Comparison of ENCODE assay signal across 8 mouse cellular contexts in the genomic region with DNA sequence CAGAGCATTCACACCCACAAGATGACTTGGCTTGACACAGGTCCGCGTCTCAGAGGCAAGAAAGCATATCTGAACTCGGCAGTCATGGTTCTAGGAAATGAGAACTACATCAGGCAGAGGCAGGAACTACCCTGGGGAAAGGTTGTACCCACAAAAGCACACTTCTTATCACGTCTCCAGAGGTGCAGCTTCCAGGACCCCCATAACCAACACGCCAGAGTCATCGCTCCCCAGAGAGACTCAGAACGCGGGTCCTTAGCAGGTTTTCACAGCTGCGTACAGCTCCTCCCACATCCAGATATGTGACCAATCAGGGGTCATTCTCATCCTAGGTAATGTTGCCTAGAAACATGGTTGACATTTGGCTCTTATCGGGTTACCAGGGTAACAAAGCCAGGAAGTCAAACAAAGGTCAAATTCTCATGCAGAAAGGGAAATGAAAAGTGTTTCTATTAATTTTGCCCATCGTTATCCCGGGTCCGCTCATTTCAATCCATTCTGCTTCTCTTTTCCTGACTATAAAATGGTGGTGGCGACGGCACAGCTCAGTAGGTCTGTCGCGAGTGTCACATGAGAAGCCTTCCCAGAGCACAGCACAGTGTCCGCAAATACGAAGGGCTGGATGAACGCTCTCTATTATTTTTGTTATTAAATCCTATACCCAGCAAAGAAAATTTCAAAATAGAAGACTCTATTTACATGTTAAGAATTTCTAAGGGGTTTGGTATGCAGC. TPM values are rescaled to one million over a fixed set of nuclear protein-coding genes. Genes with fewer than 3 reads are reported as not detected.
DNase-seq lines count a peak whose midpoint lies in the region; ATAC-seq and TF ChIP-seq lines count a peak whose summit lies in the region.

No protein-coding gene starts in this region.

- ATAC-seq in heart, embryonic 11.5 days (replicated peaks; ENCODE audit: insufficient number of reproducible peaks, low FRiP score, low TSS enrichment) = peak; percentile 49; the same call in 1 of the 2 replicates
- ATAC-seq in limb, embryonic 12.5 days (ENCODE audit: insufficient number of reproducible peaks, insufficient read depth, low FRiP score, low TSS enrichment, low read depth) = no peak
- peak; percentile 88 for ATAC-seq in midbrain, postnatal 0 days (ENCODE audit: low FRiP score)

- no peaks in the 10 kb centered on the region for H3K36me3 ChIP-seq in heart, embryonic 11.5 days (ENCODE audit: control insufficient read depth, insufficient read depth, low read length)
- no peaks in the 10 kb centered on the region for H3K36me3 ChIP-seq in limb, embryonic 12.5 days
- no peaks in the 10 kb centered on the region for H3K36me3 ChIP-seq in midbrain, postnatal 0 days (ENCODE audit: insufficient read depth, low read length)

- H3K4me3 ChIP-seq in cortical plate, adult 2 months (ENCODE audit: insufficient read depth, low read length) = peak overlapping the region; percentile 28
- peak overlapping the region; percentile 40 for H3K4me3 ChIP-seq in heart, embryonic 11.5 days (ENCODE audit: low read depth, low read length)
- H3K4me3 ChIP-seq in limb, embryonic 12.5 days (replicated peaks) = peak overlapping the region; percentile 29
- peak overlapping the region; percentile 36 for H3K4me3 ChIP-seq in midbrain, postnatal 0 days (ENCODE audit: low read depth, low read length)

- no peak overlapping the region for H3K27ac ChIP-seq in cortical plate, adult 2 months (ENCODE audit: insufficient read depth, low read length)
- H3K27ac ChIP-seq in heart, embryonic 11.5 days (ENCODE audit: low read depth, low read length) = no peak overlapping the region
- H3K27ac ChIP-seq in limb, embryonic 12.5 days = no peak overlapping the region
- H3K27ac ChIP-seq in midbrain, postnatal 0 days (ENCODE audit: low read depth, low read length) = peak overlapping the region; percentile 59; the same call in 1 of the 2 replicates

- 22% methylated on average over 20 of the region's 20 CpGs for WGBS in heart, embryonic 11.5 days (ENCODE audit: insufficient replicate concordance)
- 23% methylated on average over 20 of the region's 20 CpGs for WGBS in limb, embryonic 12.5 days
- WGBS in midbrain, postnatal 0 days = 29% methylated on average over 20 of the region's 20 CpGs

- no peaks in the 10 kb centered on the region for H3K9me3 ChIP-seq in heart, embryonic 11.5 days (replicated peaks; ENCODE audit: control insufficient read depth, low read length)
- H3K9me3 ChIP-seq in limb, embryonic 12.5 days = no peaks in the 10 kb centered on the region
- no peaks in the 10 kb centered on the region for H3K9me3 ChIP-seq in midbrain, postnatal 0 days (ENCODE audit: low read length)

- DNase-seq in ovary, postnatal 36 days (ENCODE audit: low spot score) = peak; percentile 30
- DNase-seq in ovary, postnatal 10 days (ENCODE audit: low spot score) = no peak
- DNase-seq in midbrain, postnatal 0 days (ENCODE audit: low spot score) = peak; percentile 75
- DNase-seq in cerebellum, adult 18-20 months = no peak
- no peak for DNase-seq in kidney, adult 18-20 months

- peak; percentile 20; the same call in 1 of the 2 replicates for TF ChIP-seq POLR2A in cortical plate, adult 2 months (IDR thresholded peaks at IDR 0.05; ENCODE audit: extremely low read depth, insufficient read depth, low read length)

- no peaks in the 10 kb centered on the region for H3K27me3 ChIP-seq in heart, embryonic 11.5 days (ENCODE audit: control insufficient read depth, insufficient read depth, low read length)
- peaks cover 58% of the 10 kb centered on the region for H3K27me3 ChIP-seq in limb, embryonic 12.5 days
- no peaks in the 10 kb centered on the region for H3K27me3 ChIP-seq in midbrain, postnatal 0 days (ENCODE audit: insufficient read depth, low read length)

- H3K4me1 ChIP-seq in cortical plate, adult 2 months (ENCODE audit: control insufficient read depth, insufficient read depth, low read length) = no peaks in the 10 kb centered on the region
- H3K4me1 ChIP-seq in heart, embryonic 11.5 days (ENCODE audit: control insufficient read depth, insufficient read depth, low read length) = peaks cover 5% of the 10 kb centered on the region
- peaks cover 21% of the 10 kb centered on the region for H3K4me1 ChIP-seq in limb, embryonic 12.5 days (replicated peaks)
- no peaks in the 10 kb centered on the region for H3K4me1 ChIP-seq in midbrain, postnatal 0 days (ENCODE audit: insufficient read depth, low read length)

- H3K9ac ChIP-seq in heart, embryonic 11.5 days (ENCODE audit: low read depth, low read length) = no peak overlapping the region
- no peak overlapping the region for H3K9ac ChIP-seq in limb, embryonic 12.5 days (replicated peaks)
- peak overlapping the region; percentile 44; the same call in 1 of the 2 replicates for H3K9ac ChIP-seq in midbrain, postnatal 0 days (replicated peaks; ENCODE audit: low read length, poor library complexity, severe bottlenecking)

- no peak for TF ChIP-seq CTCF in cortical plate, adult 2 months (IDR thresholded peaks at IDR 0.05; ENCODE audit: extremely low read depth, insufficient read depth, low read length)
- TF ChIP-seq CTCF in midbrain, postnatal 0 days (IDR thresholded peaks at IDR 0.05) = no peak

- H3K4me2 ChIP-seq in heart, embryonic 11.5 days = peak overlapping the region; percentile 74
- H3K4me2 ChIP-seq in limb, embryonic 12.5 days = peak overlapping the region; percentile 58
- H3K4me2 ChIP-seq in midbrain, postnatal 0 days (ENCODE audit: low read depth, low read length, poor library complexity, severe bottlenecking) = peak overlapping the region; percentile 54

RNA-seq across cellular contexts. Expression of a gene that starts 47.3 kb away (rescaled TPM):
- 89.0 and 90.5 TPM in 2 replicates for polyA plus RNA-seq in cortical plate, adult 2 months (2012; rRNA removed)
- polyA plus RNA-seq in heart, embryonic 11.5 days (2014; fragmentation: Nextera tagmentation; extraction: Ambion mirVana) = 92.1 and 135 TPM in 2 replicates
- polyA plus RNA-seq in limb, embryonic 12.5 days (2016; fragmentation: Nextera tagmentation; extraction: Ambion mirVana) = 141 and 158 TPM in 2 replicates
- 128 and 148 TPM in 2 replicates for total RNA-seq in midbrain, postnatal 0 days (2014; rRNA removed)
- 57.8 and 63.2 TPM in 2 replicates for polyA plus RNA-seq in midbrain, postnatal 0 days (2015; fragmentation: Nextera tagmentation; extraction: Ambion mirVana)

Comparison
In these comparisons a context has a peak if more than half of its experiments do, and no peak if none do; other contexts are left out.
1. DNase-seq: peak in ovary, postnatal 36 days (single experiment) and midbrain, postnatal 0 days (single experiment); none in ovary, postnatal 10 days (single experiment), cerebellum, adult 18-20 months (0 of 2) and kidney, adult 18-20 months (single experiment).
2. Peak in every context shown above with its lines, with median percentiles within 50 percentile points of each other: H3K4me3 ChIP-seq and H3K4me2 ChIP-seq.